Comparison of ENCODE assay signal across 8 mouse cellular contexts in the genomic region with DNA sequence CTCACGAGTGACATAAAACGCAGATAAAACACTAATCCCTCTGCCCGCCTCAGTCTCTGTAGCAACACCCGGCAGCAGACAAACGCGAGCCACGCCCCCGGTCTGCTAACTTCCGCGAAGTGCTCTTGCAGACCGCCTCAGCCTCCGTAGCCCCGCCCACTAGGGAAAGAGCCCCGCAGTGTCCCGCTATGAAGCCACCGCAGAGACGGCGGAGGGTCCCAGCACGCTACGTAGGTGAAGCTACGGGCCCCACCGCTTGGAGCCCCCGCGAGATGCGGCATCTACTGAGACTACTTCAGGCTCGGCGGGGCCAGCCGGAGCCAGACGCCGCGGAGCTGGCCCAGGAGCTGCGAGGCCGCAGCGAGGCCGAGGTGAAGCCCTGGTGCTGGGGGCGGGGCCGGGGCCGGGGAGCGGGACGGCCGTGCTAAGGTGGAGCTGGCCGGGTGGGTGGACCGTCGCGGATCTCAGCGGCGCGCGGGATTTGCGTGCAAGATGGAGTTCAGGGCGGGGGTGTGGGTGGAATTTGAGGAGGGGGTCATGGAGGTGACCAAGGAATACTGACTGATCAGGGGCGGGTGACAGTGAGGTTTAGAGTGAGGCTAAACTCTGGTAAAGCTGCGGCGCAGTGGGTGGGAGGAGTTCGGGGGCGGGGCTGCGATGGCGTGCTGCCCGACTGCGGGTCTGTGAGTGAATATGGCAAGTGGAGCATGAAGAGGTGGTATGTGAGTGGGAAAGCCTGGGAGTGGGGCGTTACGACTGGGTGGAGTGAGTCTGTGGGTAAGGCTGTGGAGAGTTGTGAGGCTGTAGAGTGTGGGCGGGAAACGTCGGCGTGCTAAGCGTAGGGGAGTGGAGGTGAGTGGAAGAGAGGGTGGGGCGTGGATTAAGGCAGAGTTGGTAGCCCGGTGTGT. TPM values are rescaled to one million over a fixed set of nuclear protein-coding genes. Genes with fewer than 3 reads are reported as not detected.
A peak's percentile ranks its signal among the peaks of the same experiment; 100 is the strongest.
DNase-seq lines count a peak whose midpoint lies in the region; ATAC-seq and TF ChIP-seq lines count a peak whose summit lies in the region.

TSS of gene Snapc2 (plus strand) at position 147 of the 908 bp plus-strand sequence.

- intact Hi-C loops in heart, postnatal 36 days (cut with DNase I): loop anchor here (2.0 to 10.0 kb wide), 8 partner anchors 14 to 738 kb away; partner anchors contain the start of genes Evi5l, Gm49320, Map2k7 and Pcp2

- H3K27ac ChIP-seq in ES-E14 (ENCODE audit: insufficient read depth, low read depth, low read length, poor library complexity, severe bottlenecking): no peak within 1 kb of the TSS; the same call in 1 of the 2 replicates
- H3K27ac ChIP-seq in forebrain, embryonic 16.5 days (ENCODE audit: low read length): peak within 1 kb of the TSS; percentile 94
- peak within 1 kb of the TSS; percentile 92 for H3K27ac ChIP-seq in lung, embryonic 15.5 days

- no peaks in the 10 kb centered on the region for H3K9me3 ChIP-seq in ES-E14 (ENCODE audit: control insufficient read depth, insufficient read depth, low read depth, low read length)
- no peaks in the 10 kb centered on the region for H3K9me3 ChIP-seq in forebrain, embryonic 16.5 days (ENCODE audit: control insufficient read depth, low read length)
- no peaks in the 10 kb centered on the region for H3K9me3 ChIP-seq in lung, embryonic 15.5 days

- H3K4me1 ChIP-seq in ES-E14 (ENCODE audit: control insufficient read depth in 2 of 2, insufficient read depth in 2 of 2, low read length in 2 of 2, poor library complexity in 1 of 2): peaks cover 11 to 19% of the 10 kb centered on the region in 2 experiments; a peak in 1 of 4 replicates
- peaks cover 35% of the 10 kb centered on the region for H3K4me1 ChIP-seq in forebrain, embryonic 16.5 days (replicated peaks; ENCODE audit: control insufficient read depth, insufficient read depth, low read length)
- peaks cover 47% of the 10 kb centered on the region for H3K4me1 ChIP-seq in lung, embryonic 15.5 days

- in situ Hi-C loops in ES-E14 (cut with MboI; ENCODE audit: low sequenced_read_pairs in 2 of 2, unreplicated experiment in 2 of 2): no loop called here

- under 1% methylated on average over 67 of the region's 69 CpGs for WGBS in forebrain, embryonic 16.5 days
- under 1% methylated on average over 69 of the region's 69 CpGs for WGBS in lung, embryonic 15.5 days

- peak within 1 kb of the TSS; percentile 96 to 97 for H3K4me3 ChIP-seq in ES-E14 (ENCODE audit: insufficient read depth in 1 of 2, low read depth in 1 of 2, low read length in 2 of 2, poor library complexity in 1 of 2, severe bottlenecking in 1 of 2)
- H3K4me3 ChIP-seq in forebrain, embryonic 16.5 days (replicated peaks; ENCODE audit: low read length): peak within 1 kb of the TSS; percentile 97
- peak within 1 kb of the TSS; percentile 99 for H3K4me3 ChIP-seq in lung, embryonic 15.5 days

- peak; percentile 91 for DNase-seq in ES-E14 (ENCODE audit: low read depth, low spot score)
- peak; percentile 92 for DNase-seq in cerebellum, adult 11-12 months
- DNase-seq in heart, postnatal 36 days: peak; percentile 97 to 98
- DNase-seq in layer of hippocampus, adult 8-10 months (ENCODE audit: low spot score in 2 of 2): peak; percentile 91 to 92
- peak; percentile 91 for DNase-seq in ovary, adult 18-20 months (ENCODE audit: low spot score)
- DNase-seq in thymus, postnatal 0 days (ENCODE audit: low spot score): peak; percentile 95

- H3K36me3 ChIP-seq in ES-E14 (ENCODE audit: control insufficient read depth, insufficient read depth, low read length, poor library complexity, severe bottlenecking): peaks cover 7% of the 10 kb centered on the region
- H3K36me3 ChIP-seq in forebrain, embryonic 16.5 days (ENCODE audit: control insufficient read depth, insufficient read depth): peaks cover 4% of the 10 kb centered on the region; the same call in 1 of the 2 replicates
- H3K36me3 ChIP-seq in lung, embryonic 15.5 days: peaks cover 25% of the 10 kb centered on the region

- ATAC-seq in forebrain, embryonic 16.5 days: peak; percentile 86
- peak; percentile 92 for ATAC-seq in lung, embryonic 15.5 days (ENCODE audit: borderline replicate concordance, extremely low read depth, low FRiP score, low TSS enrichment)

- H3K4me2 ChIP-seq in forebrain, embryonic 16.5 days (ENCODE audit: low read length): peak within 1 kb of the TSS; percentile 60
- peak within 1 kb of the TSS; percentile 88 for H3K4me2 ChIP-seq in lung, embryonic 15.5 days

- H3K9ac ChIP-seq in ES-E14 (ENCODE audit: insufficient read depth, low read depth, low read length, poor library complexity, severe bottlenecking): peak within 1 kb of the TSS; percentile 91
- H3K9ac ChIP-seq in forebrain, embryonic 16.5 days (replicated peaks; ENCODE audit: low read depth, low read length): peak within 1 kb of the TSS; percentile 92
- H3K9ac ChIP-seq in lung, embryonic 15.5 days: peak within 1 kb of the TSS; percentile 96

- H3K27me3 ChIP-seq in forebrain, embryonic 16.5 days (replicated peaks; ENCODE audit: control insufficient read depth, insufficient read depth, low read length): no peaks in the 10 kb centered on the region
- H3K27me3 ChIP-seq in lung, embryonic 15.5 days: no peaks in the 10 kb centered on the region

TF ChIP-seq in ES-E14, 5 proteins besides CTCF, POLR2A, EP300 and RAD21:
- no peak for TF ChIP-seq MAFK (IDR thresholded peaks at IDR 0.05; ENCODE audit: insufficient read depth, low read depth, low read length)
- TF ChIP-seq CHD2 (IDR thresholded peaks at IDR 0.05; ENCODE audit: low read depth, low read length): no peak
- TF ChIP-seq ZC3H11A (IDR thresholded peaks at IDR 0.05; ENCODE audit: borderline replicate concordance, low read depth, low read length): no peak
- no peak for TF ChIP-seq ZNF384 (IDR thresholded peaks at IDR 0.05; ENCODE audit: low read depth, low read length)
- 0 out of 2 replicates have a peak, but pooled peaks have one; percentile 12 for TF ChIP-seq HCFC1 (IDR thresholded peaks at IDR 0.05; ENCODE audit: borderline replicate concordance, insufficient read depth, low read length)

RNA-seq across cellular contexts. Expression of gene Snapc2, which starts in this region (rescaled TPM):
- total RNA-seq in ES-E14 (2012; rRNA removed): 10.3 and 15.9 TPM in 2 replicates
- 65.8 and 69.8 TPM in 2 replicates for polyA plus RNA-seq in forebrain, embryonic 16.5 days (2015; fragmentation: Nextera tagmentation; extraction: Ambion mirVana)
- 10 to 100 TPM; 15.6 to 16.4 TPM for total RNA-seq in heart, postnatal 36 days (2021)
- total RNA-seq in layer of hippocampus, adult 8-10 months (2022): 10 to 100 TPM; 27.5 to 36.9 (median 32.2) TPM
- 60.8 and 61.6 TPM in 2 replicates for polyA plus RNA-seq in lung, embryonic 15.5 days (2015; fragmentation: Nextera tagmentation; extraction: Ambion mirVana)
- 34.5 and 36.4 TPM in 2 replicates for polyA plus RNA-seq in thymus, postnatal 0 days (2015; fragmentation: Nextera tagmentation; extraction: Ambion mirVana)
